Mouse (Mus musculus): ENCODE results near the gene Ptprg. TPM values are rescaled to one million over a fixed set of nuclear protein-coding genes. Genes with fewer than 3 reads are reported as not detected.
A peak's percentile ranks its signal among the peaks of the same experiment; 100 is the strongest.

The Ptprg gene
- polyA plus RNA-seq, 1 experiment from 2014 or later, result 37.0 TPM

DNA sequence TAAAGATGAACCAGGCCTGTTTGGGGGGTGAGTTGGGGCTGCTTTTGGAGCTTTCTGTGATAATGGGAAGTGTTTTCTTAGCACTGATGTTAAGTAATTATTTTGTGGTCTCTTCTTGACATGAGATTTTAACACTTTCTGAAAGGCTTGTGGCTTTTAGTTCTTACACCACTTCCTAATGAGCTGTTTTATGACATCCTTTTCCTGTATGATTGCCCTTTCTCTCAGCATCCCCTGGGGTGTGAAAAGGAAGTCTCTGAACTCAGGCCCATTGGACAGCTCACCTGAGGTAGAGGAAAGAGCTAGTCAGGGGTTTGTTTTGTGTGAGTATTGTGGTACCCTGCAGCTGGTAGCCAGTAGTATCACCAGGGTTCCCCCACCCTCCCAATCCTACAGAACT, 179.0 kb downstream of the Ptprg start:
- no peaks in the 10 kb centered on the region for H3K9me3 ChIP-seq
- no peaks in the 10 kb centered on the region for H3K36me3 ChIP-seq (replicated peaks)
- H3K4me3 ChIP-seq, result no peak overlapping the region
- no peak overlapping the region for H3K27ac ChIP-seq
- peaks cover 7% of the 10 kb centered on the region for H3K4me1 ChIP-seq
- no peak for DNase-seq (ENCODE audit: extremely low spot score, low spot score)
- no peaks in the 10 kb centered on the region for H3K27me3 ChIP-seq (ENCODE audit: poor library complexity, severe bottlenecking)

DNA sequence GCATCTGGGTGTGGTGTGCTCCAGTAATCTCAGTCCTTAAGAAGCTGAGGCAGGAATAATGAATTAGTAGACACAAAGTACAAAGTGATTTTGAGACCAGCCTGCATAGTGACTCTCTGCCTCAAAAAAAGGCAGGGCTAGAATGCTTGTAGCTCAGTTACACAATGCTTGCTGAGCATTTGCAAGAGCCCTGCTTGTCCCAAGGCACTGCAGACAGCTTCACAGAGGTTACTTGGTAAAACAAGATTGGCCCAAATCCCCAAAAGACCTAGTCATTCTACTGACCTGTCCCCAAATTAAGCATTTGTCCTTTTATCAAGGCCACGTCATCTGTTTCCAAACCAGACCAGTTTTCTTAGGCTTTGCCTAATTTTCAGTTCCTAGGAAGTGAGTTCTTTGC, 190.4 kb downstream of the Ptprg start:
- H3K9me3 ChIP-seq, result no peaks in the 10 kb centered on the region
- H3K27ac ChIP-seq, result no peak overlapping the region
- no peaks in the 10 kb centered on the region for H3K4me1 ChIP-seq
- no peak for DNase-seq (ENCODE audit: extremely low spot score, low spot score)
- no peaks in the 10 kb centered on the region for H3K36me3 ChIP-seq (replicated peaks)
- H3K27me3 ChIP-seq (ENCODE audit: poor library complexity, severe bottlenecking), result no peaks in the 10 kb centered on the region
- H3K4me3 ChIP-seq, result no peak overlapping the region
- 88% methylated on average over 1 of the region's 1 CpGs for WGBS

DNA sequence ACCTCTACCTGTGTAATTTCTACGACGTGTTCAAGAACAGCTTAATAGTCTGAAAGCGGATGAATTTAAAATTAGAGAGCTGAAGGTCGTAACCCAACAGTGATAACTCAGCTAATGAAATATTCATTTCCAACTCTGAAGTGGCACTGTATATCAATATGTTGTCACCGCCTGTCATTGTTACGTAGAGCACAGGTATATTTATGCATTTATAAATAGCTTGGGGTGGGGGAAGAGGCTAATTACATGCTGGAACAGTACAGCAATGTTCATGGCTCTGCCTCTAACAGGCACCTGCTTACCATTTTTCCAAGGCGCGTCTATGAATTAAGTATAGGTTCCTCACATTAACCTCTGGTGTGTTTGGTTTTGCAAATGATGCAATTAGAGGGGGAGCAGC, 199.3 kb downstream of the Ptprg start:
- Histone ChIP-seq H3K27ac (no peak overlapping the region), H3K36me3 (replicated peaks) (no peaks in the 10 kb centered on the region), H3K9me3 (no peaks in the 10 kb centered on the region), H3K4me3 (no peak overlapping the region), H3K27me3 (ENCODE audit: poor library complexity, severe bottlenecking) (no peaks in the 10 kb centered on the region), H3K4me1 (peaks cover 12% of the 10 kb centered on the region)
- 92% methylated on average over 8 of the region's 8 CpGs for WGBS
- DNase-seq (ENCODE audit: extremely low spot score, low spot score), result no peak

DNA sequence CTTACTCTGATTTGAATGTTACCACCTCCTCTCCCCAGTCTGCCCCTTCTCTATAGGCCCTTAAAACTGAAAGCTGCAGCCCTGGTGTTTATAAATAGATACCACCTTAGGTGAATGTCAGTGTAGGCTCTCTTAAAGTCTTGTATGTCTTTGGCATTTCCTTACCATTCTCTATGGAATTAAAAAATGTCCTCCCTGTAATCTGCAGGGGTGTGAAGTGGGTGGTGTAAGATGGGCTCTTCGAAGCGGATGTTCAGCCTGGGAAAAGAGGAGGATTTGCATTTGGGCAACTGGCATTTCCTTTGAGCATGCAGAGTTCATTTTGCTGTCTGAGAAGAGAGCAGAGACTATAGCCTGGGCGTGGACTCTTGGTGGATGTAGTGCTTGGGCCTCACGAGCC, 201.3 kb downstream of the Ptprg start:
- DNase-seq (ENCODE audit: extremely low spot score, low spot score), result no peak
- Histone ChIP-seq H3K27me3 (ENCODE audit: poor library complexity, severe bottlenecking) (no peaks in the 10 kb centered on the region), H3K36me3 (replicated peaks) (no peaks in the 10 kb centered on the region), H3K27ac (no peak overlapping the region), H3K4me3 (no peak overlapping the region), H3K9me3 (no peaks in the 10 kb centered on the region), H3K4me1 (peaks cover 12% of the 10 kb centered on the region)
- WGBS, result 90% methylated on average over 4 of the region's 4 CpGs

DNA sequence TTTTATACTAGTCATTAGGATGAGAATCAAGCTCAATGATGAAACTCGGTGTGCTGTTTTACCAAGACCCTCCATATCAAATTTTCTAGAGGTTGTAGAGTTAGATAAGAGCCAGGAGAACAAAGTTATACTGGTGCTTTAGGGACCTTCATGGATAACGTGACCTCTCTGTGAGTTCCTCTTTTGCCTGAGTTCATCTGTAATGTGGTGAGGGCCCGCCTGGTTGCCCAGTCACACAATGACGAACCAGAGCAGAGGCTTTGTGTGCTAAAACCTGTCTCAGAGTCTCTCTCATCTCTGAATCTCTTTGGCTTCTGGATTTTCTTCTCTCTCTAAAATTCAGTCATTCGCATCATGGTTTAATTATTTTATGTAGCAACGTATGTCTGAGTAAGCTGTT, 204.9 kb downstream of the Ptprg start:
- peaks cover 20% of the 10 kb centered on the region for H3K4me1 ChIP-seq
- H3K27ac ChIP-seq, result no peak overlapping the region
- no peaks in the 10 kb centered on the region for H3K27me3 ChIP-seq (ENCODE audit: poor library complexity, severe bottlenecking)
- WGBS, result 91% methylated on average over 6 of the region's 6 CpGs
- no peaks in the 10 kb centered on the region for H3K9me3 ChIP-seq
- H3K4me3 ChIP-seq, result no peak overlapping the region
- H3K36me3 ChIP-seq (replicated peaks), result no peaks in the 10 kb centered on the region
- DNase-seq (ENCODE audit: extremely low spot score, low spot score), result no peak

DNA sequence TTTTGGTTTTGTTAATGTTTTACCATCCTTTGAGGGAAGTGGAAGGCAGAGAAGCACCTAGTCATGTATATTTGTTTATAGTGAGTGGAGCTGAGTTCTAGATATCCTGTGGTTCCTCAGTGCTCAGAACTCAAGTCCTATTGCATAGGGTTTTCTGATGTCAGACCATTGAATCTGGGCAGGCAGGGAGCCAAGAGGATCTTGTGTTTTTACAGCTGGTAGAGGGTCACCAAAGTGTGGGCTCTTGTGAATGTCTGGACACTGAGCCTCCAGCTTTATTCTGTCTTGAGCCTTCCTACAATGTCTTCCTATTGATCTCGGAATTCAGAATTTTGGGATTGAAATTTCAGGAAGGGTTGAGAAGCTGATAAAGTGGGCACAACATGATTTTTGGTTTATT, 206.0 kb downstream of the Ptprg start:
- Histone ChIP-seq H3K4me3 (no peak overlapping the region), H3K4me1 (peaks cover 19% of the 10 kb centered on the region), H3K27ac (no peak overlapping the region), H3K36me3 (replicated peaks) (no peaks in the 10 kb centered on the region), H3K27me3 (ENCODE audit: poor library complexity, severe bottlenecking) (no peaks in the 10 kb centered on the region), H3K9me3 (no peaks in the 10 kb centered on the region)
- DNase-seq (ENCODE audit: extremely low spot score, low spot score), result no peak
- WGBS, result 85% methylated on average over 1 of the region's 1 CpGs

DNA sequence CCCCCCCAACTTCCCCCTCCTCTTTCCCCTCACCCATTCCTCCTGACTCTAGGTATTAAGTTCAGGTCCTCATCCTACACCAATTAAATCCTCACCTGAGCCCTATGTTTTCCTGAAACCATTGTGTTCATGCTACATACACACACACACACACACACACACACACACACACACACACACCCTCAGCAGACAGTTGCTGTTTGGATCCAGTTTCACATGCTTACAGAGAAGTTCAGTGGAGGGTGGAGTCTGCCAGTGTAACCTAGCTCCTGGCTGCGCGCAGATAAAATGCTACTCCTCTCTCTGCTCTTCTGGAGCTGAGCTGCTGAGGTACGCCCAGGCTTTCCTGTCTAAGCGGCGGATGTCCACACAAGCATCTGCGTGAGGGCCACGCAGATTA, 209.7 kb downstream of the Ptprg start:
- no peaks in the 10 kb centered on the region for H3K36me3 ChIP-seq (replicated peaks)
- WGBS, result 61% methylated on average over 7 of the region's 7 CpGs
- H3K27me3 ChIP-seq (ENCODE audit: poor library complexity, severe bottlenecking), result no peaks in the 10 kb centered on the region
- no peak for DNase-seq (ENCODE audit: extremely low spot score, low spot score)
- no peak overlapping the region for H3K27ac ChIP-seq
- no peak overlapping the region for H3K4me3 ChIP-seq
- H3K4me1 ChIP-seq, result peaks cover 33% of the 10 kb centered on the region
- H3K9me3 ChIP-seq, result no peaks in the 10 kb centered on the region

DNA sequence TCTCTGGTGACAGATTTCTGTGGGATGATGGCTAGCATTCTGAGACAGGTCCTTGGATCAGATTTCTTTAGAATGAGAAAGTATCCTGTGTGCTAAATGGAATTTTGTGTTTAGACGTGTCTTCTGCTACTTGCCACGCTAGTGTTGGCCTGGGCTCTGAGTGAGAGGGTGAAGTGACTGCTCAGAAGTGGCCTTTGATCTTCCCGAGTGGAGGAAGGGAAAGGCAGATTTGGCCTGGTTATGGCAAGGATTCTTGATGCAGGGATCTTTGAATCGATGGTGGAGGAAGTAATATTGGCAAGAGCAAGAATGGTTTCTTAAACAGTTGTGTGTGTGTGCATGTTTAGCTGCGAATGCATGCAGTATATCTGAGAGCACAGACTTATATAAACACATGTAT, 219.4 kb downstream of the Ptprg start:
- Histone ChIP-seq H3K4me3 (no peak overlapping the region), H3K9me3 (no peaks in the 10 kb centered on the region), H3K36me3 (replicated peaks) (no peaks in the 10 kb centered on the region), H3K27me3 (ENCODE audit: poor library complexity, severe bottlenecking) (no peaks in the 10 kb centered on the region), H3K27ac (no peak overlapping the region), H3K4me1 (peaks cover 38% of the 10 kb centered on the region)
- no peak for DNase-seq (ENCODE audit: extremely low spot score, low spot score)
- WGBS, result 76% methylated on average over 5 of the region's 5 CpGs

DNA sequence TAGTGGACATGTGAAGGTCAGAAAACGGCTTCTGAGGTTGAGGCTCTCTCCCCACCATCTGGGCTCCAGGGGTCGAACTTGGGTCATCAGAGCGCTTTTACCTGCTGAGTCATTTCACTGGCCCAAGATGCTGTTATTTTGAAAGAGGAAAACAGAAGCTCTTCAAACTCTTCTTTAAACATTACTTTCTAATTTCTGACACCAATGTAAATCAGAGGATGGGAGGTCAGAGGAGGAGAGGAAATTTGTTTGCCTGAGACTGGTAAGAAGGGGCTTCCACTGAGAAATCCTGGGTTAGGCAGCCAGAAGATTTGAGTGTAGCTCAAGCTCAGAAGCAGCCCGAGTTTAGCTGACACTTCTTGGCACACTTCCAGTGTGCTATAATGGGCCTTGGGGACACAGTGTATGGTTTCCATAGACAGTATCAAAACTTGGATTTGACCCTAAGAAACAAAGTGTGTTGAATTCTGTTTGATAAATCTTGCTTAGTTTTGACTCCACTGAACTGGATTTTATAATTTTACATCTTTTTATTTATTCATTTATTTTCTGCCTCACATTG, 221.2 kb downstream of the Ptprg start:
- Histone ChIP-seq H3K4me3 (no peak overlapping the region), H3K27ac (no peak overlapping the region), H3K4me1 (peaks cover 38% of the 10 kb centered on the region), H3K36me3 (replicated peaks) (no peaks in the 10 kb centered on the region), H3K9me3 (no peaks in the 10 kb centered on the region), H3K27me3 (ENCODE audit: poor library complexity, severe bottlenecking) (no peaks in the 10 kb centered on the region)
- 55% methylated on average over 4 of the region's 4 CpGs for WGBS
- no peak for DNase-seq (ENCODE audit: extremely low spot score, low spot score)

DNA sequence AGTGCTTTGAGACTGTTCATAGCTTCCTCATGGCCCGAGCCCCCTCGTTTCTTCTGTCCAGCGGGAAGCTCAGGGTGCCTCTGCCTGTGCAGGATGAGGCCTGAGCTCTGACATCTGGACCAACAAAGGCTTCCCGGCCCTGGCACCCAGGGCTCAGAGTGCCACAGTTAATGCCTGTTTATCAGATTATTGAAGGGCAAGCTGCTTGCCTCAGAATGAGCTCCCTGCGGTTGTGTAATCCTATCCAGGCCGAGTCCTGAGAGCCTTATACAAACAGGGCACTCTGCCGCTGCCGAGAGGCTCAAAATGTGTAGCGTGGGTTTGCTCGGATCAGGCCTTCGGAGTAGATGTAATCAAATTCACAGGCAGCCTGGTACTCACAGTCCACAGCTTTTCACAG, 221.9 kb downstream of the Ptprg start:
- H3K4me3 ChIP-seq, result peak overlapping the region; percentile 15; the same call in 1 of the 2 replicates
- H3K4me1 ChIP-seq, result peaks cover 38% of the 10 kb centered on the region
- H3K27ac ChIP-seq, result peak overlapping the region; percentile 72
- no peaks in the 10 kb centered on the region for H3K36me3 ChIP-seq (replicated peaks)
- DNase-seq (ENCODE audit: extremely low spot score, low spot score), result peak; percentile 45
- WGBS, result 10% methylated on average over 11 of the region's 11 CpGs
- no peaks in the 10 kb centered on the region for H3K27me3 ChIP-seq (ENCODE audit: poor library complexity, severe bottlenecking)
- no peaks in the 10 kb centered on the region for H3K9me3 ChIP-seq

DNA sequence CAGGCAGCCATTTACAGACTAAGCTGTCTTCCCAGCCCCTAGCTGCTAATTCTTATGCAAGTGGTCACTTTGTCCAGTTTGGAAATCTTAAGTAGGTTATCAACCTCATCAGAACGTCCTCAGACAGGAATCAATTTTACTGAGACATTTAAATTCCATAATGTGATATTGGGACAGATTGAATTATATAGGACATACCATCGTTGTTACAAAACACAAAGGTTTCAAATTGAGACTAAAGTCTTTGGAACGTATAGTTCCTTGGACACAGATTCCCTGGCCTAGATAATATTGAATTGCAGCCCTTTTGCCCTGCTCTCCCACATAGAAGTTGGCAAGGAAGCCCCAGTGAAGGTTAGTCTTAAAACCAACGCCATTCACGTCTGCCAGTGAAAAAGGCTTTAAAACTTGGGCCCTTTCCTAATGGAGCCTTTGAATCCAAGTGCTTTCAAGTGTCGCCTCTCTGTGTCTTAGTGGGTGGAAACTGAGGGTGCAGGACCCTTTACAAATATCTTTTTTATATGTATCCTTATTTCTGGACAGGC, 222.7 kb downstream of the Ptprg start:
- Histone ChIP-seq H3K4me3 (no peak overlapping the region), H3K27me3 (ENCODE audit: poor library complexity, severe bottlenecking) (no peaks in the 10 kb centered on the region), H3K27ac (peak overlapping the region; percentile 72; the same call in 1 of the 2 replicates), H3K36me3 (replicated peaks) (no peaks in the 10 kb centered on the region), H3K4me1 (peaks cover 31% of the 10 kb centered on the region), H3K9me3 (no peaks in the 10 kb centered on the region)
- DNase-seq (ENCODE audit: extremely low spot score, low spot score), result no peak
- 84% methylated on average over 6 of the region's 6 CpGs for WGBS

DNA sequence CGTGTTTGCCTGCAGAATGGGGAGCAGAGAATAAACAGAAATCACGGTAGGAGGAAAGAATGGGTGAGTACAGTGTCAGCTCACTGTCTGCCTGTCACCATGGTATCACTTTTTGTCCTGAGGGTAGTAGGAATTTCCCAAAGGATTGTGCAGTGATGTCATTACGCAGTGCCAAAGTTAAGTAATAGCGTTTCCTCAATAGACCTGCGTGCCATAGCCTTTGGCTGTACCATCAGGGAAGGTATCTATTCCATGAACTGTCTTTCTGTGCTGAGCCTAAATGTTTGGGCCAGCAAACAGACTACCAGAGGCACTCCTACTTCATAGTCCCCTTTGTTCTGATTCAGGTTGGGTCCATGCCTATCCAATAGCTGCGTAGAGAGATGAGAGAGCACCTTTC, 223.2 kb downstream of the Ptprg start:
- Histone ChIP-seq H3K9me3 (no peaks in the 10 kb centered on the region), H3K4me3 (no peak overlapping the region), H3K27me3 (ENCODE audit: poor library complexity, severe bottlenecking) (no peaks in the 10 kb centered on the region), H3K4me1 (peaks cover 25% of the 10 kb centered on the region), H3K27ac (no peak overlapping the region), H3K36me3 (replicated peaks) (no peaks in the 10 kb centered on the region)
- DNase-seq (ENCODE audit: extremely low spot score, low spot score), result no peak
- 95% methylated on average over 6 of the region's 6 CpGs for WGBS

DNA sequence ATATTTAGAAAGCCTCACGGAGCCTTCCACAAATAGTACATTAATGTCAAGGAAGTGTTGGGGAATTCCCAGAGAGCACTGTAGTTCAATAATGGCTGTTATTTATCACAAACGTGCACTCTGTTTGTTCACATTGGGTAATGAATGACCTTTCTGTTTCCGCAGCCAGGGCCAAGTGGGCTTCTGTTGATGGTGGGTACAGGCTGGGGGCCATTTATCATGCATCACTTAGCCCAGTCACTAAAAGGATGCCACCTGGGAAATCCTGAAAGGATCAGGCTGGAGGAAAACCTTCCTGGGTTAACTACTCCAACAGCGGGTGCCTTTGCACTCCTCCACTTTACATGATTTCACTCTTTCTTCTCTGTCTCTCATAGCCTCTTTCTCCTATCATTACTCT, 237.9 kb downstream of the Ptprg start:
- Histone ChIP-seq H3K4me3 (no peak overlapping the region), H3K9me3 (no peaks in the 10 kb centered on the region), H3K27me3 (ENCODE audit: poor library complexity, severe bottlenecking) (no peaks in the 10 kb centered on the region), H3K27ac (no peak overlapping the region), H3K36me3 (replicated peaks) (no peaks in the 10 kb centered on the region), H3K4me1 (peaks cover 10% of the 10 kb centered on the region; the same call in 1 of the 2 replicates)
- DNase-seq (ENCODE audit: extremely low spot score, low spot score), result no peak
- WGBS, result 67% methylated on average over 4 of the region's 4 CpGs

DNA sequence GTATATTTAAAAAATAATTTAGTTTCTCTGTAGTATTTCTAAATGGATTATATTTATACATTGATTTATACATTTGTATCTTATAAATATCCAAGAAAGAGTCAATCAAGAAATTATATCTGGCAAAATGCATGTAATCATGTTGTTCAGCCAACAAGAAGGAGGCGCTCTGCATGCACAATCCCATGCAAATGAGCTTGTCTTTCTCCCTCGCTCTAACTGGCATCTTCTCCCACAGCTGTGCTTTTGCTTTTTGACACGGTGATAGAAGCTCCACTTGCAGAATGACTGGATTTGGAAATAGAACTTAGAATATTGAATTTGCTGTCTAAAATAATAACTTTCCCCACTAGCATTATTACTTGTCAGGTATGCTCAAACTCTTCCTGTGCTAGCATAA, 240.5 kb downstream of the Ptprg start:
- Histone ChIP-seq H3K27ac (no peak overlapping the region), H3K4me3 (no peak overlapping the region), H3K9me3 (no peaks in the 10 kb centered on the region), H3K4me1 (peaks cover 10% of the 10 kb centered on the region; the same call in 1 of the 2 replicates), H3K27me3 (ENCODE audit: poor library complexity, severe bottlenecking) (no peaks in the 10 kb centered on the region), H3K36me3 (replicated peaks) (no peaks in the 10 kb centered on the region)
- DNase-seq (ENCODE audit: extremely low spot score, low spot score), result no peak
- WGBS, result 90% methylated on average over 3 of the region's 3 CpGs

All from forebrain, embryonic 10.5 days (tissue).